Mouse (Mus musculus): ENCODE measurements at regions not wholly inside any gene's neighbourhood (a gene's known extent, or its start where the extent isn't known, plus 50 kb on each side); places are given as distances from the start of the nearest gene placed in this dataset.

- DNase-seq (ENCODE audit: low read depth), result no peak
These were observed 52.4 kb upstream of the Olfr291 start for GRCm38 (mm10) chr7:84800966-84801365.

- DNase-seq (ENCODE audit: low read depth), result peak; percentile 70
These were observed 58.7 kb upstream of the Olfr291 start for GRCm38 (mm10) chr7:84794655-84795054.

GRCm38 (mm10) chr7:84779276-84779825 is 74.0 kb upstream of the Olfr291 start:
- peak; percentile 98 for DNase-seq (ENCODE audit: low read depth)

GRCm38 (mm10) chr7:84777696-84778095 is 75.7 kb upstream of the Olfr291 start:
- DNase-seq (ENCODE audit: low read depth), result peak; percentile 11

- DNase-seq (ENCODE audit: low read depth), result no peak
These were observed 66.5 kb upstream of the Zfand6 start for GRCm38 (mm10) chr7:84756261-84756660.

GRCm38 (mm10) chr7:84753361-84753760 is 63.6 kb upstream of the Zfand6 start:
- no peak for DNase-seq (ENCODE audit: low read depth)

GRCm38 (mm10) chr7:84749434-84750301 is 59.9 kb upstream of the Zfand6 start:
- peak; percentile 84 for DNase-seq (ENCODE audit: low read depth)

GRCm38 (mm10) chr7:84747847-84748246 is 58.1 kb upstream of the Zfand6 start:
- DNase-seq (ENCODE audit: low read depth), result peak; percentile 28

- DNase-seq (ENCODE audit: low read depth), result no peak
These were observed 54.7 kb upstream of the Zfand6 start for GRCm38 (mm10) chr7:84744321-84745070.

- DNase-seq (ENCODE audit: low read depth), result peak; percentile 72
These were observed 50.2 kb upstream of the Zfand6 start for GRCm38 (mm10) chr7:84739965-84740390.
